In the genomic region with DNA sequence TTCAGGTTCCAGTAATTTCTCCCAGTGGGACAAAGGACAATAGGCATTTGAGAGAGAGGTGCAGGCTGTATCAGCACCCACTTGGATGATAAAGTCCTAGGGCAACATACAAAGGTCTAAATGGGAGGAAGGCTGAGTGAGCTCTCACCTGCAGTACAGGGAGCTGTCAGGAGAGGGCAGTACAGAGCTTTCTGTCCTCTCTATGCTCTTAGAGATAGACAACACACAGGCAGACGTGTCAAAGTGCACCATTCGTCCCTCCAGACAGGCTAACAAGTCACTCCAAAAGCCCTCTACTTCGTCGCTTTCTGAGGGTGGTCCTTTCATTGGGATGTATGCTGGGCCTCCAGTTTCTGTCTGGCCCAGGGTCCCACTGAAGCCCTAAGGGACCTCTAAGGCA, we compare ENCODE assay signal across 8 mouse cellular contexts.
DNase-seq lines count a peak whose midpoint lies in the region; ATAC-seq and TF ChIP-seq lines count a peak whose summit lies in the region.

No protein-coding gene starts in this region.

- H3K4me1 ChIP-seq in midbrain, postnatal 0 days (ENCODE audit: insufficient read depth, low read length) = no peaks in the 10 kb centered on the region

- peak; percentile 81 for TF ChIP-seq CTCF in midbrain, postnatal 0 days (IDR thresholded peaks at IDR 0.05)

- no peak for ATAC-seq in frontal cortex, adult (ENCODE audit: low TSS enrichment)
- no peak for ATAC-seq in midbrain, postnatal 0 days (ENCODE audit: low FRiP score)

- 29% methylated on average over 4 of the region's 4 CpGs for WGBS in midbrain, postnatal 0 days

- no peak overlapping the region for H3K4me2 ChIP-seq in midbrain, postnatal 0 days (ENCODE audit: low read depth, low read length, poor library complexity, severe bottlenecking)

- H3K27ac ChIP-seq in midbrain, postnatal 0 days (ENCODE audit: low read depth, low read length) = no peak overlapping the region

- no peak overlapping the region for H3K9ac ChIP-seq in midbrain, postnatal 0 days (replicated peaks; ENCODE audit: low read length, poor library complexity, severe bottlenecking)

- peaks cover 15% of the 10 kb centered on the region for H3K36me3 ChIP-seq in midbrain, postnatal 0 days (ENCODE audit: insufficient read depth, low read length)

- H3K4me3 ChIP-seq in midbrain, postnatal 0 days (ENCODE audit: low read depth, low read length) = no peak overlapping the region

- no peaks in the 10 kb centered on the region for H3K9me3 ChIP-seq in midbrain, postnatal 0 days (ENCODE audit: low read length)

- no peaks in the 10 kb centered on the region for H3K27me3 ChIP-seq in midbrain, postnatal 0 days (ENCODE audit: insufficient read depth, low read length)

- peak; percentile 63 to 67 for DNase-seq in frontal cortex, postnatal 36 days (ENCODE audit: low spot score in 2 of 2)
- DNase-seq in spleen, postnatal 10 days (ENCODE audit: low spot score in 2 of 2) = peak; percentile 8 to 53
- DNase-seq in spleen, postnatal 36 days (ENCODE audit: low spot score in 2 of 2) = no peak
- DNase-seq in cerebellum, postnatal 25 days = peak; percentile 62 to 78
- peak; percentile 63 for DNase-seq in kidney, postnatal 10 days
- DNase-seq in midbrain, postnatal 0 days (ENCODE audit: low spot score) = peak; percentile 64
- no peak for DNase-seq in frontal cortex, postnatal 10 days (ENCODE audit: low spot score in 2 of 2)

Comparison
In these comparisons a context has a peak if more than half of its experiments do, and no peak if none do; other contexts are left out.
1. DNase-seq: peak in frontal cortex, postnatal 36 days (2 of 2), spleen, postnatal 10 days (2 of 2), cerebellum, postnatal 25 days (2 of 2), kidney, postnatal 10 days (single experiment) and midbrain, postnatal 0 days (single experiment); none in spleen, postnatal 36 days (0 of 2) and frontal cortex, postnatal 10 days (0 of 2).